Mouse (Mus musculus): ENCODE measurements around the gene Tns1.
A peak's percentile ranks its signal among the peaks of the same experiment; 100 is the strongest.

Tns1 gene

DNA sequence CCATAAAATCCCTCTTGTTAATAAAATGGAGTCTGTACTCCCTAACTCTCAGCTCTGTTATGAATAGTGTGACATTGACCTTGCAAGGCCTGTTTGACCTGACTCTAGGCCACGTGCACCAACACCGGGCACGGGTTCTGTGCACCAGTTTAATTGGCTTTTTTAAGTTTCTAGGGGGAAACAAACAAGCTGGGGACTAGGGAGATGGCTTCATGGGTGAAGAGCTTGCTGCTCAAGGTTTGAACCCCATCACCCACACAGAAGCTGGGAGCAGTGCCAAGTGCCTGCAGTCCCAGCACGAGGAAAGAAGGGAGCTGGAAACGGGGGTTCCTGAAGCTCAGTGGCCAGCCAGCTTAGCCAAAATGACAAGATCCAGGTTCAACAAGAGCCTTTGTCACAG, 192.4 kb downstream of the Tns1 start:
- no peak for DNase-seq (ENCODE audit: low spot score in 2 of 2)

DNA sequence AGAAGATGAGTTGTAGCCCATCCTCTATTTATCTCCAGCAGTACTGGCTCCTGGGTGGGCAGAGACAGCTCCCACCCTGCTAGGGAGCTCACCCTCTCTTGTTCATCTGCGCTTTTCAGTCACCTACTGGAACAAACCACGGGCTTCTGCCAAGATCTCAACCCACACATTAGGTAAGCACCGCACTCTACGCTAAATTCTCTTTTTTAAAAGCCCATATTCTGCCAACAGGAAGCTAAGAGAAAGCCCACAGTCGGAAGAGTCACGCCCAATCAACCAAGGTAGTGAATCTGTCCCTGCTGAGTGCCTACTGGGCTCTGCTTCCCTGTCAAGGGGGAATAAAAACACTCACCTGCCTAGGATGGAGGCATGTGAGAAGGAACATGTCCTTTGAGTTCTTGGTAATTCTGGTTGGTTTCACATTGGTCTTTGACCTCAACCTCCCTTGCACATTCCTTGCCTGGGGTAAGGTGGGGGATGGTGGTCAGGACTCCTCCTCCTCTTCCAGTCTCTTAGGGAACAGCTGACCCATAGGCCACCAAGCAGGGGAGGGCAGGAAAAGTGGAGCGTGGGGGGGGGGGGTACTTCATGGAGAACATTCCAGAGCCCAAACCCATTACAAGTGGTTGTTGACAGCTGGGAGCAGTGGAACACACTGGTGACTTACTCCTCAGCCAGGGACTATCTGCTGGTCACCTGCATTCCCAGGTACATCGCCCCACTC, 193.7 kb downstream of the Tns1 start:
- DNase-seq (ENCODE audit: low spot score in 2 of 2) = no peak

DNA sequence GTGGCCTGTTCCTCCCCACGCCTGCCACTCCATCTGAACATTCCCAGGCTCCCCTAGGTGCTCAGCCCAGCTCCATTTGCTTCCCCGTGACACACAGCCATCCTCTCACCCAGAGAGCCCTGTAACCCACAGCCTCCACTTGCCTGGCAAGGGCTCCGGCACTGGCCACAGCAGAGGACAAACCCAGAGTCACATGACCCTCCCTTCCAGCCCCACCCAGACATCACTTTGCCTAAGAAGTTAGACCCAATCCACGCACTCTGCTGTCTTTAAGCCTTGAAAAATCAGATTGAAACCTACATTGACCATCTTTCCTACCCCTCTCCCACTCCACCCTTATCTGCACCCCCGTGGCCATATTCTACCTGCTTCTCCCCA, 194.3 kb downstream of the Tns1 start:
- DNase-seq (ENCODE audit: low spot score in 2 of 2) = no peak

DNA sequence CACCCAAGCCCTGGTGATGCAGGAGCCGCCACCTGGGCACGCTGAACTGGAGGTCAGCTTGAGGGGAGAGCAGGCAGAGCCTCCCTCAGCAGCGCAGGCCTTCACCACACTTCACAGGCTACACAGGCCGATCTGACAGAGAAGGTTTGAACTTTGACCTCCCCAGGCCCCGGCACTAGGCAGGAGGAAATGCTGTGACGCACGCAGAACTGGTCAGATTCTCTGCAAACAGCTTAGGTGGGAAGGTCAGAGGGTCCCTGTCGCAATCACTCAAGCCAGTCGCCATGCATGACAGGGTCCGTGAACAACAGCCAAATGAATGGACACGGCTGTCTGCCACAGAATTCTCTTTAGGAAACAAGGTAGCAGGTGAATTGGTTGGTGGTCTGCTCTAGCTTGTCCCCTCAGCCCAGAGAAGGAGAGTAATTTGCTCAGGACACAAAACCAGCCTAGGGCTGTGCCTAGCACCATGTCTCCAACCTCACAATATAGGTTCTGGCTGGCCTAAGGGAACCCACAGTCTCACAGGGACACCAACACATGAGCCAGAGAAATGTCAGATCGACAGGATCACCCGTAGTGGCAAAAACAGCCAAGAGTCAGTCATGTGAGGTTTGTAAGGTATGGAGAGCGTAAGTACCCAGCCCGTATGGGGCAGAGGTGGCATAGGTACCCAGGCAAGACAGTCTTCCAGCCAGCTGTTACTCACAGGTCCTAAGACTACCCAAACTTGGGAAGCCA, 194.9 kb downstream of the Tns1 start:
- DNase-seq (ENCODE audit: low spot score in 2 of 2) = no peak

DNA sequence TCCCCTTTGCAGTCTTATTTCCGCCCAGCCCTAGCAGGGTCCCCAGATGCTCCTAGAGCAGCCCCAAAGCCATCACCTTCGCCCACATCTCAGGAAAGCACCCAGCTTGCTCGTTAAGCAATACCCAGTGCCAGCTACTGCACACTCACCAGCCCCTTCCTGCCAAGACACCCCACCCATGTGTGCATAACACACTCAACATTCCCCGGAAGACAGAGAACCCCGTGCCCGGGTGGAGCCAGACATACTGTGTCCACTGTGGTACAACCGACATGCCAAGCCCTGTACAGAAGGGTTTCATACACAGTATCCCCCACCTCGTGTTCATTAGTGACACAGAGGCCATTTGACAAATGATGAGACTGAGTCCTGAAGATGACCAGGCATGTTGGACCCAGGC, 195.9 kb downstream of the Tns1 start:
- DNase-seq (ENCODE audit: low spot score in 2 of 2) = no peak

DNA sequence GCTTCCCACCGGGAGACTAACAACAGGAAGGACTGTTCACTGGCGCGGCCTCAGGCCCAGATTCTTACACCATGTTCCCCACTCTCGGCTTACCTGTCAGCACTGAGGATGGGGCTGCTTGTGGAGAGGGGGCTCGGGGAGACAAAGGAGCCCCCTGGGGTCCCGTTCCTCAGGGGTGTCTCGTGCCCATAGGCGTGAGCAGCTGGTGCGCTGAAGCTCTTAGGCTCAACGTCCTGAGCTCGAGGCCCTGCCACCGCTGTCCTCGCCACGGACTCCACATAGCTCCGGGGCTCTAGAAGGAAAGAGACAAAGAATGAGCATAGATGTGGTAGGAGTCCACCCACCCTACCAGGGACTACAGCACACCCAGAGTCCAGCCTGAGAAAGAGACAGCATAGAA, 196.4 kb downstream of the Tns1 start:
- DNase-seq (ENCODE audit: low spot score in 2 of 2) = no peak

DNA sequence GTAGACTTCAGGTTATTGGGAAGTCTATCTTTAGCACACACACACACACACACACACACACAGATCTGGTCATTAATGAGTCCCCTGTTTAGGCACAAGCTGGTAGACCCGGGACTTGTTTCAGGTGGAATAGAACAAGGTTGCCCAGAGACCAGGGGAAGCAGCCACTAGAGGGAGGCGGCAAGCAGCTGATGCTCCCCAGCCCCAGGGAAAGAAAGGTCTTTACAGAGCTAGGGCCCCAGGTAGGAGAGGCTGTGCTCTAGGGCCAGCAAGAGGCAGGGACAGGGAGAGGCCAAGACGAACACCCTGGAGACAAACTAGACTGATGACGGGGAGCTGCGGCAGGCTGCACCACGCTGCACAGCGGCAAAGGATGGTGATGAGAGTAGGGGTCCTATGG, 198.0 kb downstream of the Tns1 start:
- DNase-seq (ENCODE audit: low spot score in 2 of 2) = no peak

DNA sequence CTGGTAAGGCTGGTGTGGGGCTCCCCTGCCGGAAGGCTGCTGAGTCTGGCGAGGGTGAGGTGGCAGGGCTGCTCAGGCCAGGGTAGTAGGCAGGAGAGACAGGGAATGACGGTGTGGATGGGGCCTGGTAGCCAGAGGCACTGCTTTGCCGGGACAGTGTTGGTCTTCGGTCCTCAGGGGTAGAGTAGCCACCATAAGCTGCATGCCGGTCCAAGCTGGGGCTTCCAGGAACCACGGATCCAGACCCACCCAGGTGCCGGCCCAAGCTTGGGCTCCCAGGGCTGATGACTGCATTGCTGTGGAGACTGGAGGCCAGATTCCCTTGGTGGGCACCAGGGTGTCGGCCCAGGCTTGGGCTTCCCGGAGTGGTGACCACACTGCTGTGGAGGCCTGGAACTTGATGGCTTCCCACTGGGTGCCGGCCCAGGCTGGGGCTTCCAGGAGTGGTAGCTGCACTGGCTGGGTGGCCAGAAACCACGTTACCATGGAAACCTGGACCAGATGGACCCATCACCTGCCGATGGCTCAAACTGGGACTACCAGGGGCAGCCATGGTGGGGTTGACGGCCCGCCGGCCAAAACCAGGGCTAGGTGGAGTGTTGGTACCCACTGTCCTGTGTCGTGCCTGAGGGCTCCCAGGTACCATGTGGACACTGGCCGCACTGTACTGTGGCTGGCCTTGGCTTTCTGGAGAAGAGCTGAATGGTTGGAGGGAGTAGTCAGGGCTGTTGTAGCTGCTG, 199.2 kb downstream of the Tns1 start:
- DNase-seq (ENCODE audit: low spot score in 2 of 2) = no peak

DNA sequence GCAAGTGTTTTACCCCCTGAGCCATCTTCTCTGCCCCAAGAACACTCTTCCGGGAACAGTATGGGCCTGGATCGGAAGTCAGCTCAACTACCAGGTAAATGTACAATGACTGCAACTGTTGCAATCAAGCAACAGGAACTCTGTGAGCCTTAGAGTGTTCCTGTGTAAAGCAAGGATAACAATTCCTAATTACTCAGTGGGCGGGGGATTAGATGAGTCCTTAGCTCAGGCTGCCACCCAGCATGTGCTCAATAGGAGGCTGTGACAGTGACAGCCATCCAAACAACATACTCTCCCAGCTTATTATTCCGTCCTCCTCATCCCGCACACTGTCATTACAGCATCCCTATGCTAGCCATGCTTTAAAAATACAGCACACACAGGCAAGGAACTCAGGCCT, 200.0 kb downstream of the Tns1 start:
- DNase-seq (ENCODE audit: low spot score in 2 of 2) = no peak

DNA sequence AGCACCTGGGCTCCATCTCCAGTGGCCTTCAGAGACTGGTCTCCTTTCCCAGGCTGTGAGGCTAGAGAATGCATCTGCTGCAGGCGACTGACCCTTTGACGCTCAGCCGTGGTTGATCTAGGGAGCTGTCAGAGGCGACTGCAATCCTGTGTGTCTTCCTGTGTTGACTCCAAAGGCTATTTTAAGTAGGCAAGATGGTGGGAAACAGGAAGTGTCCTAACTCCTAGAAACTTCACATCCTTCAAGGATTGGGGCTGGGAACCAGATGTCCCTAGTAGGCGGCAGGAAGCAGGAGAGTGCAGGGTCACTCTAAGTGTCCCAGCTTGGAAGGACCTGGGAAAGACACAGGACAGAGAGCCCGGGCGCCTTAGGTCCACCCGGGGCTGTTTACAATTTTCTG, 201.1 kb downstream of the Tns1 start:
- DNase-seq (ENCODE audit: low spot score in 2 of 2) = no peak

DNA sequence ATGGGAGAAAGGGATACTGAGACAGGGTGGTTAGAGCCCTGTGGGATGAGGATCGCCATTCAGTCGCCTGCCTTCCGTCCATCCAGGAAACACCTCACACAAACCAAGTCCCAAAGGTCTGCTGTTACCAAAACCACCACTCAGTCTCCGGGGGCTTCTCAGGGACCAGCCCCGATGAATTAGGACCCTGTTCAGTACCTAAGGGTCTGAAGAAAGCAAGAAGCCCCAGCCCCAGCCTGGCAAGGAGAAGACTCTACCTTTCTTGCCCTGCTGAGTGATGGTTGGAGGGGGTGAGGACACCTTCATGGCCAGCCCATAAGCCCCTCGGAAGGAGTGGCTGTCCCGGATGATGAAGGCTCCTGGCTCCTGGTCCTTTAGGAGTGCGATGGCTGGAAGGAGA, 203.5 kb downstream of the Tns1 start:
- DNase-seq (ENCODE audit: low spot score in 2 of 2) = no peak

DNA sequence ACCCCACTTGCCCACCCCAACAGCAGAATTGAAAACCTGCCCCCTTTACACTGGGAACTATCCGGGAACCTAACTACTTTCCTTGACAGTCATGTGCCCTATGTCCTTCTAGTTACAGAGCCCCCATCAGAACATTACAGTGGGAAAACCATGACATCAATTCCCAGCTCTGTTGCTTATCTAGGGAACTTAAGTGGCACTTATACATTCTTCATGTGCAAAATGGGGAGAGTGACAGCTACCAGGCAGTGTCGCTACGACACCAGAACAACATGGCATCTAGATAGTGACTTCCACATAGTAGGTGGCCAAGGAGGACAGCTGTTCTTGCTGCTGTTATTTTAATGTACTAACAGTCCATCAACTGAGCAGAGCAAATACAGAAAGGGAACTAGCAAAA, 204.3 kb downstream of the Tns1 start:
- no peak for DNase-seq (ENCODE audit: low spot score in 2 of 2)

DNA sequence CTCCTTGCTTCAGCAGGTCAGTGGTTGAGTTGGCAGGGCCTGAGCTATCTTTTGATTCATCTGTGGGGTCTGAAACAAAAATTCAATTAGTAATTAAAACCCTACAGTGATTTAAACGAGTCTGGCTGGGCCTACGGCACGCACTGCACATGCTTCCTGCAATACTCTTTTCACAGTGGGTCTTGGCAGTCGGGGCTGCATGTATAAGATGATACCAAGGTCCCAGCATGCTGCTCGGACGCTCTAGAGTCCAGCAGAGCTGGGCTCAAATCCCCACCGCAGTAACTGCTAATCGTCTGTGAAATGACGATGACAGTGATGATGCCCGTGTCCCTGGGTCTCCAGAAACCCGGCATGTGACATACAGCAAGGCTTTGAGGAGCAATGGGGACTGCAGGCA, 206.2 kb downstream of the Tns1 start:
- no peak for DNase-seq (ENCODE audit: low spot score in 2 of 2)

DNA sequence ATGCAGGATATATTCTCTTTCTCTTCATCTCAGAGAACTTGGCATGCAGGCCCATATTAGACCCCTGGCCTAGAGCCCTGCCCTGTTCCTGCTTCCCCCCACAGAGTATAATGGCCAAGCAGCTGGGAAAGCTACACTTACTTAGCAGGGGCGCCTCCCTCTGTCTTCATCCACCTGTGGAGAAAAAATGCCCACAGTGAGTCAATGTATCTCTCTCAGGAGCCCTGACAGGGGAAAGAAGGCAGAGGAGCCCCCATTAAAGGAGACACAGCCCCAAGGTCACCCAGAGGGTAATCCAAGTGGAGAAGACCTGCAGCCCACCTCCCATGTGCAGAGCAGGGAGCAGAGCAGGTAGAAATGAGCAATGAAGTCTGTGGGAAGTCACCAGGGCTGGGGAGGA, 208.0 kb downstream of the Tns1 start:
- no peak for DNase-seq (ENCODE audit: low spot score in 2 of 2)

DNA sequence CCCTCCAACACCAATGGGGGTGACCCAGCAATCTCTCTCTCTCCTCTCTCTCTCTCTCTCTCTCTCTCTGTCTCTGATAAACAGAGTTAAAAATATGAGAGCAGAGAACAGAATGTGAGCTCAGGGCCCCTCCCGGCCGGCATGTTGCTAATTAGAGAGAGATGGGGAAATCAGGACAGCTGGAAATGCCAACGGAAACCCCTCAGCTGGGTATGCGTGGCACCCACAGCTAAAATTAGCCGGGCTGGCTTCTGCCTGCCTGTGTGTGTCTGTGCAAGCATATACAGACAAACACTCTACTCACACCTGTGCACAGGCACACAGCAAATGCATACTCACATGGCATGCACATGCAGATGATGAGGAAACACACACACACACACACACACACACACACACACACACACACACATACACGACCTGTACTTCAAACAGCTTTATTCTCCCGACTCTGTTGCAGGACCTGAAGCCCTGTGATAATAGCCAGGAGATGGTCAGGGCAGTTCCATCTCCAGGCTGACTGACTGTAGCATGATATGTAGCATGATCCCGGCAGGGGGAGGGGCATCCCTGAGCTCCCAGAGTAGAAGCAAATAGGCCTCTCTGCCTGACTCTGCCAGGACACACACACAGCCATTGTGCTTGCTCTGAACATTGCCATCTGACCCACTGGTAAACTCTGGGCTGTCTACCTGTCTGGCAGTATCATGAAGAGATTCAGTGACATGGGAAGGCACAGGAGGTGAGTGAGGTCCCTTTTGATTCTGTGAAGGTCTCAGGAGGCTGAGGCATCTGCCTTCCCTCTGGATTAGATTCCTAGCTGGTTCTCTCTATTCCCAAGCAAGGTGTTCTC, 208.8 kb downstream of the Tns1 start:
- DNase-seq (ENCODE audit: low spot score in 2 of 2) = no peak

DNA sequence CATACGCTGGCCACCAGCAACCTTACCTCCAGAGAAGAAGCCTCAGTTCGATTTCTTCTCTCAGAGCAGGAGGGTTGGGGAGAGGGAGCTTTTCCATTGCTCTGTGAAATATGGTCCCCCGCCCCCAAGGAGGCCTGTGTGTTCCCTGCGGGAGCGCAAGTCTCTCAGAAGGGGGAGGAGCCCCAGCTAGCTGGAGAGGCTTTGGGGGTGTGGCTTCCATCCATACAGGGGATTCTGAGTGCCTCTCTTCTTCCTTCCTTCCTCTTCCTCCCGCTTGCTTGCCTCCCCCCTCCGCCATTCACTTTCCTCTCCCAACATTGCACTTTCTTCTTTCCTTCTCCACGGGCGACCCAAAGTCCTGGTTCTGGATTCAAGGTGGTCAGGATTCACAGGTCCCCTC, 210.2 kb downstream of the Tns1 start:
- DNase-seq (ENCODE audit: low spot score in 2 of 2) = no peak

DNA sequence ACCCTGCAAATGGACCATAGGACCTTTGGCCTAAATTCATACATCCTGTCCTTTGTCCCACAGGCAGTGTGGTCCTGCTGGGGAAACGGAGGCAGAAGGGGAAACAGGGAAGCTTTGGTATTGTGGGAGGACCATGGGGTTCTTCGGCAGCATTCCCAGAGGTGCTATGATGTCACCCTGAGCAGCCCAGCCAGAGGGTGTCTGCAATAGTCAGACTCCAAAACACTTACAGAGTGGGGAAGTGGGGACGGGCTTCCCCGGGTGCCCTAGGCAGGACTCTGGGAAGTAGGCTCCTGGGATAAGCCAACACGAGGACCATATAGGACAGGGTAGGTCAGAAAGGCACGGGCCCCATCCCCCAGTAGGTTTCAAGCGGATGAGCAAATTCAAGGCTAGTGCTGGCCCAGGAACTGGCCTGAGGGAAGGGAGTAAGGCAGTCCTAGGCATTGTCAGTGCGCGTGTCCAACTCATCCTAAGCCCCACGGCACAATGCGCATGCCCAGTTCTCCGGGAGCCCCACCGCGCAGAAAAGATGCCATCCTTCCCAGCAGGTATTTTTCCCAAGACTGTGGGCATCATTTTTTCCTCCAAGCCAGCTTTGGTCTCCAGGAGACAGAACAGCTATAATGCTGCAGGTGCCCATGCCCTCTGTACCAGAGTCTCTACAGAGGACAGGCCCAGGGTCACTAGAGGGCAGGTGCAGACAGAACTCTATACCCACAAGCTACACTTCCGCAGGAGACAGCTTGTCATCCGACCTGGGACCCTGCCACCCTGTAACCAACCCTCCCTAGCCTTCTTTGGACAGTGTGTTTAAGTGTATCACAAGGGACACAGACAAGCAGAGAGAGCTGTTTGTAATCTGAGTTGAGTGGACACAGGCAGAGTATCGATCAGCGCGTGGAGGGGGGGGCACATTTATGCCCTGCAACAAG, 210.9 kb downstream of the Tns1 start:
- no peak for DNase-seq (ENCODE audit: low spot score in 2 of 2)

DNA sequence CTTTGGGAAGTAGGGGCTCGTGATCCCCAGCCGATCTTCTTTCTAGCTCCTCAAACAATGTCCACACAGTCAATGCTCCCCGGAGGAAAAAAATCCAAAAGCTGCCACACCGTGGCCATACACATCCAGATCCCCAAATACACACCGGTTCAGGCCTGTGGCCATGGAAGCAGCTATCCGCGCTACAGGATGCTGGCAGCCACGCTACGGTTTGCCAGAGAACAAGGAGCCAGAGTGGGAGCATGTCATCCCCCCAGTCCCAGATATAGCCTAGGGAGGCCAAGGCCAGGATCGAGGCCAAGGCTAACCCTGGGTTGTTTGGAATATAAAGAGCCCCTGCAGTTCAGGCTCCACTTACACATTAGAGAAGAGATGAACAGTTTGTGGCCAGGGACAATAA, 211.8 kb downstream of the Tns1 start:
- DNase-seq (ENCODE audit: low spot score in 2 of 2) = no peak

DNA sequence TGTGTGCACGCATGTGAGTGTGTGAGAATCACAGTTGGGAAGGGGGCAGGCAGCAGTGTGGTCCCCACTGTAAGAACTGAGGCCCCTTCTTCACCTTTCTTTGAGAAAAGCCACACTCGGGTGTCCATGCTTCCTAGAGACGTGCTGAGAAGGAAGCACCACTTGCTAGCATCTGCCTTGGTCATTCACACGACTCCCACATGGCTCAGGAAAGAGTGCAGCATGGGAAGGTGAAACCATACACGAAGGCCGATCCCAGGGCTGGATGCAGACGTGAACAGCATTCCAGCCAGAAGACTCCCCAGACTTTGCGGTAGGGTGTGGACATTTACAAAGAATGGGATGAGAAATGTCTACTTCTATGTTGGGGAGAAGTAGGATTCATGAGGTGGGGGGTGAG, 212.3 kb downstream of the Tns1 start:
- DNase-seq (ENCODE audit: low spot score in 2 of 2) = no peak

DNA sequence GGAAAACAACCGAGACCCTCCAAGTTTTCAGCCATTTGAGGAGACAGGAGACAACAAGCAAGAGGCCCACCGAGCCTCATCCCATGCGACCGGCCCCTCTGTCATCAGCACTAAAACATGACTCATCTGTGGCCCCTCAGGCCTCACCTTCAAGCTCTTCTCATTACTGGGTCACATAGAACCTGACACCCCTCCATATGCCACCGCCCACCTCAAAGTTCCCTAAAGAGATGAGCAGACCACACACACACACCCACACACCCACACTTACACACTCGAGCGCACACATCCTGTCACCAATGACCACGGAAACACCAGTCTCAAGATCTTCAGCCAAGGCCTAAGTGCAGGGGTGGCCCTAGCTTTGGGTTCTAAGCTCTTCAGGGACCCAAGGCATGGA, 213.5 kb downstream of the Tns1 start:
- DNase-seq (ENCODE audit: low spot score in 2 of 2) = peak; percentile 15 to 33

DNA sequence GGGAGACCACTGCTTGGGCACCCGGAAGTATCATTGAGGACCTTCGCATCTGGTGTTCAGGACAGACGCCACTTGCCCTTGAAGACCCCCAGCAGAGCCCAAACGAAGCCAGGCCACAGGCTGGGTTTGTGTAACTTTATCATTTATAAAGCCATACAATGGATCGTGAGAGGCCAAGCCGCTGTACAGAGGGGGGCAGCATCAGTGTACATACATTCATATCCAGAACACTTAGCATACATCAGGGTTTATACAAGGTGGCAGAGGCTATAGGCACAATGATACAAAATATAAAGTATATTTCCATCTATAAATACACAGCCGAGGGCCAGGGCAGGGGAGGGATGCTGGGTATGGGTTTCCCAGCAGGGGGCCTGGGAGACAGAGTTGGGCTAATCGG, 214.1 kb downstream of the Tns1 start:
- DNase-seq (ENCODE audit: low spot score in 2 of 2) = no peak
